Mouse (Mus musculus) forebrain, embryonic 10.5 days (tissue): ENCODE data around the gene Gm10477. TPM values are rescaled to one million over a fixed set of nuclear protein-coding genes. Genes with fewer than 3 reads are reported as not detected.
"Not testable (repeated sequence)": the region's sequence is repeated elsewhere in the genome, so short reads cannot be mapped to it uniquely, and the experiment has no call there.

Experiments used
- DNase-seq: peaks from one replicate; pipeline ENCODE4 v3.0.0-alpha.2; 2017; ENCODE audit warnings: low spot score; ENCODE audit errors: extremely low spot score
- H3K27ac ChIP-seq: fragments of 300-500 bp; sonication (generic); 2 replicates; pipeline ENCODE4 v1.5.1; 2016; ENCODE audit warnings: mild to moderate bottlenecking
- H3K27me3 ChIP-seq: fragments of 300-500 bp; sonication (generic); 2 replicates; pipeline ENCODE4 v1.6.1; 2016; ENCODE audit warnings: mild to moderate bottlenecking; ENCODE audit not compliant: poor library complexity, severe bottlenecking
- H3K36me3 ChIP-seq: fragments of 300-500 bp; sonication (generic); replicated peaks from 2 replicates; pipeline ENCODE4 v1.6.1; 2016; ENCODE audit warnings: mild to moderate bottlenecking, moderate library complexity
- H3K4me1 ChIP-seq: fragments of 300-500 bp; sonication (generic); 2 replicates; pipeline ENCODE4 v1.6.1; 2016
- H3K4me3 ChIP-seq: fragments of 300-500 bp; sonication (generic); 2 replicates; pipeline ENCODE4 v1.5.1; 2016; ENCODE audit warnings: mild to moderate bottlenecking, moderate library complexity
- H3K9me3 ChIP-seq: fragments of 300-500 bp; sonication (generic); 2 replicates; pipeline ENCODE4 v1.6.1; 2016; ENCODE audit warnings: mild to moderate bottlenecking, moderate library complexity
- WGBS: fragments of 180-500 bp; shearing (Covaris S2); methylation state at CpG from one replicate; pipeline ENCODE4 v1.1.7; 2016; 5-methylcytosine and 5-hydroxymethylcytosine counted together
- polyA plus RNA-seq: library from polyadenylated mRNA; unstranded; fragments of >200 nt; fragmentation: Nextera tagmentation; extraction: Ambion mirVana; gene quantifications from 2 replicates; pipeline ENCODE4 v1.2.1, GENCODE M21; 2016

The Gm10477 gene
- not detected in 2 replicates for polyA plus RNA-seq

DNA sequence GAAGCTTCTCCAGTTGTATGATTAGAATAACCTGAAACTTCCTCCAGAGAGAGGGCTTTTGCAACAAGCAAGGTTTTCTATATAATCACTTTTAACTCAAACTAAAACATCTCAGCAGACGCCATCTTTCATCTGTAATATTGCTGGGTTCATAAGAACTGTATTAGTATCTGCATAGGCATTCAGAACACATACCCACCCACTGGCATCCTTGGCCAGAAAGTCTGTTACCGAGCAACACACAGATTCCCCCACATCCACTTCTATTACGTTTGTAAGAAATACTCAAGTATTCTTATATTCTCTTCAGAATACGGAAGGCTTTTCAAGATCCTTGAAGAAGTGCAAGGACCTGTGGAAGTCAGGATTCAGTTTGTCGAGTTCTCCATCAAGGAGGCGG, at the start of gene Gm10477:
Gene Gm10477 (plus strand): TSS at position 301 of the 400 bp plus-strand sequence.
- not testable (repeated sequence) for H3K4me3 ChIP-seq, DNase-seq, H3K9me3 ChIP-seq, H3K27me3 ChIP-seq, H3K27ac ChIP-seq, H3K4me1 ChIP-seq, H3K36me3 ChIP-seq
- 91% methylated on average over 6 of the region's 6 CpGs for WGBS

DNA sequence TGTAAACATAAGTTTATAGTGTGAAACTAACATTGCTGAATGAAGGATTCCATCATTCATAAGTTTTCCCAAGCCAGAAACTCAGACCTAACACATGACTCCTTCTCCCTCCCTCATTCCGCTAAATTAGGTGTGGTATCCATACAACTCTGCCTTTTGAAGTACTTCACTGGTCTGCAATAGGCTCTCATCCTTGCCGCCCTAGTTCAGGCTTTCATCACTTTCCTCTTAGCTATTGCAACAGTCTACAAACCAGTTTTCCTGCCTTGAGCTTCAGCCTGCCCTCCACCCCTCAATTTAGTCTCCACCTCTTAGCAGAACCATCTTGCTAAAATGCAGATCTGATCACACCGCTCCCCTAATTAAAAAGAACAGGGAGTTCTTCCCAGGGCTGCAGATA, 47.0 kb upstream of the Gm10477 start:
- H3K27me3 ChIP-seq: no peaks in the 10 kb centered on the region
- H3K9me3 ChIP-seq: no peaks in the 10 kb centered on the region
- H3K27ac ChIP-seq: no peak overlapping the region
- no peaks in the 10 kb centered on the region for H3K4me1 ChIP-seq
- no peak for DNase-seq
- 92% methylated on average over 3 of the region's 3 CpGs for WGBS
- H3K4me3 ChIP-seq: no peak overlapping the region
- H3K36me3 ChIP-seq: peaks cover 18% of the 10 kb centered on the region

DNA sequence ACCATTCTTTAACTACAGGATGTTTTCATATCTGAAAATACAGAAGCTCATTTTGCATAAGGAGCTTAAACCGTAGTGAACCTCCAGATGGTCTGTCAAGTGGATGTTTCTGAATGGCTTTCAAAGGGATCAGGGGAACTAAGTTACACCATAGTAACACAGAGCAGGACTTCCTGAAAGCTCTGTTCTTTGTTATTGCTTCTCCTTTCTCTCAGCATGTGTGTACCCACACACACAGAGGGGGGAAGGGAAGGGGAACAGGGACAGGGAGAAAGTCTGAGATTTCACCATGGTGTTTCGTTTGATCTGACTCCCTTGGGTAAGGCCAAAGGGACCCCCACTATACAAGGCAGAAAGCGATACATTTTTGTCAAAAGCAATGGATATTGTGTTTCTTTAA, 42.6 kb upstream of the Gm10477 start:
- peaks cover 36% of the 10 kb centered on the region for H3K36me3 ChIP-seq
- no peaks in the 10 kb centered on the region for H3K4me1 ChIP-seq
- 68% methylated on average over 3 of the region's 3 CpGs for WGBS
- no peak for DNase-seq
- H3K27ac ChIP-seq: no peak overlapping the region
- H3K4me3 ChIP-seq: no peak overlapping the region
- no peaks in the 10 kb centered on the region for H3K9me3 ChIP-seq
- no peaks in the 10 kb centered on the region for H3K27me3 ChIP-seq

DNA sequence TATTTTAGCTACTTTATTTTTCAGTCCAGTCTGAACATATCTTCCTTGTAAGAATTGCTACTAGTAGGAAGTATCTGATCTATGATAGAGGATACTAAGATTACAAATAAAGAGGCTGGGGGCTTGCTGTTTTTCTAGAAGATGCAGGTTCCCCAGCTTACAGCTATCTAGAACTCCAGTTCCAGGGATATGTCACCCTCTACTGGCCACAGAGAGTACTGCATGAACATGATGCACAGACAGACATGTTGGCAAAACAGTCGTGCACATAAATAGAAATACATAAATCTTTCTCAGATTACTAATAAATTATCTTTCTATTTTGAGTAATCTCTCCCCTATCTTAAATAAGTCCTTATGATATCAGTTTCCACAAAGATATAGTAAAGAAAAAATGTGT, 34.8 kb upstream of the Gm10477 start:
- Histone ChIP-seq H3K4me1 (no peaks in the 10 kb centered on the region), H3K27me3 (no peaks in the 10 kb centered on the region), H3K4me3 (no peak overlapping the region), H3K27ac (no peak overlapping the region), H3K9me3 (no peaks in the 10 kb centered on the region), H3K36me3 (peaks cover 13% of the 10 kb centered on the region)
- peak; percentile 43 for DNase-seq
- 21% methylated on average over 1 of the region's 1 CpGs for WGBS

DNA sequence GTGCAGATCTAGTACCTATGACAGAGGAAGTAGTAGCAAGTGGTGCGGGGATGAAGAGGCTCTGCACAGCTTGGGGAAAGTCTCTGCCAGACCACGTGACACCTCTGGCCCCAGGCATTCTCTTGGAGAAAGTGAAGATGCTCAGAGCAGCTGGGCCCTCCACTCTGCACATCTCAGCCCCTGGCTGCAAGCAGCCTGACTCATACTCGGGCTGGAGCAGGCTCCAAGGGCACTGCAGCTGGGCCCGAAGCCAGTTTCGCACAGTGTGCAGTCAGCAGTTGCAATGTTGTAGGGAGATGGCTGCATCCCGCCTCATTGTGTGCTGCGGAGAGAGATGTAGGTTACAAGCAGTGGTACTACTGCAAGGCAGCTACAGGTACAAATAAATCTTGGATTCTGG, 27.3 kb upstream of the Gm10477 start:
- Histone ChIP-seq H3K36me3 (peaks cover 30% of the 10 kb centered on the region), H3K27ac (no peak overlapping the region), H3K27me3 (no peaks in the 10 kb centered on the region), H3K9me3 (no peaks in the 10 kb centered on the region), H3K4me1 (no peaks in the 10 kb centered on the region), H3K4me3 (no peak overlapping the region)
- 83% methylated on average over 7 of the region's 7 CpGs for WGBS
- DNase-seq: no peak

DNA sequence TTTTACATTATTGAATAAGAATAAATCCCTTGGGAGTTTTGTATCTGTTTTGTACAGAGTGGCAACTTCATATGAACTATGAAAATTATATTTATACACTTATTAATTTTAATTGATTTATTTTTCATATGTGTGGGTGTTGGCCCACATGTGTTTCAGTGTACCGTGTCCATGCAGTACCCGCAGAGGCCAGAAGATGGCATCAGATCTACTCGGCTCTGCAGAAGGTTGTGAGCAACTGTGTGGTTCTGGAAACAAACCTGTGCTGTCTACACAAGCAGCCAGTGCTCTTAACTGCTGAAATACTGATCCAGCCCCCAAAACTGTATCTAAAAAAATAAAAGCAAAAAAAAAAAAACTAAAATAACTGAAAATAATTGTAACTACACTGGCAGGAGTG, 6.7 kb downstream of the Gm10477 start:
- no peaks in the 10 kb centered on the region for H3K9me3 ChIP-seq
- peak; percentile 39 for DNase-seq
- no peaks in the 10 kb centered on the region for H3K4me1 ChIP-seq
- H3K36me3 ChIP-seq: no peaks in the 10 kb centered on the region
- H3K27ac ChIP-seq: no peak overlapping the region
- no peak overlapping the region for H3K4me3 ChIP-seq
- H3K27me3 ChIP-seq: no peaks in the 10 kb centered on the region
- WGBS: 12% methylated on average over 3 of the region's 3 CpGs

DNA sequence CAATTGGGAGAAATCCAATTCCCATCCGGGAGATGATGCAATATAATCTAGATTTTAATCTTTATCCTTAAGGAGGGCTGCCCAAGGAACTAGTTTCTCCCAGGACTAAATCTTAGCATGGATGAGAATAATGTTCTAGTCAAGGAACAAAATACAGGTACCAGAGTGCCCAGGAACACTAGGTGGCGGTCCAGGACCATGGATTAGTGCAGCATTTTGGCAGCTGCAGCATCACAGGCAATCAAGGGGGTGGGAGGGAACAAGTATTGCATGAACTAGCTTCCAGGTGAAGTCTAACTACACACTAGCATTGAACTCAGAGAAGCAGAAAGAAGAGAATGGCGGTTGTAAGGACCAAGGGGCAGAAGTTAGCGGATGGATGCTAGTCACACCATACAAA, 12.6 kb downstream of the Gm10477 start:
- Histone ChIP-seq H3K27me3 (no peaks in the 10 kb centered on the region), H3K9me3 (no peaks in the 10 kb centered on the region), H3K4me3 (no peak overlapping the region), H3K27ac (no peak overlapping the region), H3K4me1 (no peaks in the 10 kb centered on the region), H3K36me3 (no peaks in the 10 kb centered on the region)
- 62% methylated on average over 4 of the region's 4 CpGs for WGBS
- peak; percentile 17 for DNase-seq

DNA sequence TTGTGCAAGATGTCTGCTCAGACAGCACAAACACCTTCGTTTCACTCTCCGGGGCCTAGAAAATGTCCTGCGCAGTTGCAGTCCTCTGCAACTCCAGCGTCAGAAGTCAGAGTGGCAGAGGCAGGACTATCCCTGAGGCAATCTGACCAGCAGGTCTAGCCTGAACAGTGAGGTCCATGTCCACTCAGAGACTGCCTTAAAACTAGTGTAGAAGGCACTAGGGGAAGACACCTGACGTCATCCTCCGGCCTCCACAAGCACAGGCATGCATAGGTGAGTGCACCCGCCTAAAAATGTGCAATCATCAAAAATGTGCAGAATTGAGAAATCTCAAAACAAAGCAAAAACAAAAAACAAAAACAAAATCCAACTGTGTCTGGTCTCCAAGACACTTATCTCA, 25.0 kb downstream of the Gm10477 start, which contains the start of gene Gm648:
Gene Gm648 (minus strand): TSS at position 101 of the 400 bp plus-strand sequence.
- DNase-seq: no peak
- Histone ChIP-seq H3K4me1 (no peaks in the 10 kb centered on the region), H3K36me3 (no peaks in the 10 kb centered on the region), H3K27me3 (no peaks in the 10 kb centered on the region), H3K9me3 (no peaks in the 10 kb centered on the region), H3K4me3 (no peak within 1 kb of the TSS), H3K27ac (no peak within 1 kb of the TSS)
- WGBS: 93% methylated on average over 7 of the region's 7 CpGs

DNA sequence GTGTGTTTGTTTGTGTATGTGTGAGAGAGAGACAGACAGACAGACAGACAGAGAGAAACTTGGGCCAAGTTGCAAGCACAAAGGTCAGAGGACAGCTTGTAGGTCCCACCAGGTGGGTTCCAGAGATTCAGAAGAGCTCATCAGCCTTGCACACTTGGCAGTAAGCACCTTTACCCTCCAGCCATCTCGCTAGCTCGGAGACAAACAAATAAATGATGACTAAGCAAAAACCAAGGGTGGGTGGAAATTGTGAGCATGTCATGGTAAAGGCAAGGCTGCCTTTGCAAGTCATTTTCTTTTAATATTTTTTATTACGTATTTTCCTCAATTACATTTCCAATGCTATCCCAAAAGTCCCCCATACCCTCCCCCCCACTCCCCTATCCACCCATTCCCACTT, 29.0 kb downstream of the Gm10477 start:
- 94% methylated on average over 3 of the region's 3 CpGs for WGBS
- H3K4me3 ChIP-seq: no peak overlapping the region
- no peaks in the 10 kb centered on the region for H3K36me3 ChIP-seq
- no peaks in the 10 kb centered on the region for H3K9me3 ChIP-seq
- H3K4me1 ChIP-seq: no peaks in the 10 kb centered on the region
- no peak overlapping the region for H3K27ac ChIP-seq
- no peaks in the 10 kb centered on the region for H3K27me3 ChIP-seq
- no peak for DNase-seq

DNA sequence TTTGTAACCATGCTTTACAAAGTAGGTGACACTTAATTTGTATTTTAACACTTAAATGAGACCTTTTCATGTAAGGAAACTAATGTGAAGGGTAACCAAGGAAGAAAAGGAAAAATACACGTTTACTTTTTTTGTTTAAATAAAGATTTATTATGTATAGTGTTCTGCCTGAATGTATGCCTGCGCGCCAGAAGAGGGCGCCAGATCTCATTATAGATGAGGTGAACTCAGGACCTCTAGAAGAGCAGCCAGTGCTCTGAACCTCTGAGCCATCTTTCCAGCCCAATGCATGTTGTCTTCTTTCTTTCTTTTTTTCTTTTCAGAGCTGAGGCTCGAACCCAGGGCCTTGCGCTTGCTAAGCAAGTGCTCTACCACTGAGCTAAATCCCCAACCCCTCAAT, 47.9 kb downstream of the Gm10477 start:
- Histone ChIP-seq H3K9me3 (no peaks in the 10 kb centered on the region; the same call in 1 of the 2 replicates), H3K27ac (no peak overlapping the region), H3K4me3 (no peak overlapping the region), H3K27me3 (no peaks in the 10 kb centered on the region), H3K4me1 (no peaks in the 10 kb centered on the region), H3K36me3 (no peaks in the 10 kb centered on the region)
- no peak for DNase-seq
- WGBS: 18% methylated on average over 6 of the region's 6 CpGs

Other genes starting within 250 kb of the Gm10477 start
- gene Zfp449, start 178.3 kb upstream of the Gm10477 start, polyA plus RNA-seq: 5.1 and 7.0 TPM in 2 replicates
- 5.9 and 6.6 TPM in 2 replicates for gene Smim10l2a, start 150.2 kb upstream of the Gm10477 start, polyA plus RNA-seq
- gene Gm2174, start 76.8 kb upstream of the Gm10477 start, polyA plus RNA-seq: 1.4 and 1.5 TPM in 2 replicates
- gene Ints6l, start 69.9 kb upstream of the Gm10477 start, polyA plus RNA-seq: 21.2 and 24.1 TPM in 2 replicates
- not detected in 2 replicates for gene Gm648, start 24.9 kb downstream of the Gm10477 start, polyA plus RNA-seq
- 42.7 and 42.8 TPM in 2 replicates for gene Mmgt1, start 73.3 kb downstream of the Gm10477 start, polyA plus RNA-seq
- gene Slc9a6, start 85.0 kb downstream of the Gm10477 start, polyA plus RNA-seq: 9.3 and 10.2 TPM in 2 replicates
- gene Fhl1, start 207.0 kb downstream of the Gm10477 start, polyA plus RNA-seq: 81.2 and 88.9 TPM in 2 replicates